Mouse (Mus musculus): ENCODE results near the gene Dync2li1.
A peak's percentile ranks its signal among the peaks of the same experiment; 100 is the strongest.

Dync2li1 gene

GRCm38 (mm10) chr17:84611500-84611899 lies 14.8 kb upstream of the Dync2li1 start:
- DNase-seq (ENCODE audit: low read depth): no peak

DNA sequence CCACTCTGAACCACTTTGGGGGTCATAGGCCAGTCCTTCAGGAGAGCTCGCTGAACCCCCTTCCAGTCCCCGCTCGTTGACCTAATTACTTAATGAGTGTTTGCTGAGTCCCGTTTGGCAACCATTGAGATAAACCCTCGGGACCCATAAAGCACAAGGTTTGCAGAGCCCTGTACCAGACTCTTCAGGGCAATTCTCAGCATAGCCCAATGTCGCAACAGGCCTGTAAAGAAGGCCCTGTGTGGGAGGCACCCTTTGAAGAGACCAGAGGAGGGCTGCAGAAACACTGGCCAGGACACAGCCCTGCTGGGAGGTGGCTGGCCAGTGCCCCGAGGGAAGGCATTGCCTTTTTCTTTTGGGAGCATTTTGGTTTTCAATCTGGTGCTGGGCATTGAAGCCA lies 14.3 kb upstream of the Dync2li1 start:
- DNase-seq (ENCODE audit: low read depth): no peak

DNA sequence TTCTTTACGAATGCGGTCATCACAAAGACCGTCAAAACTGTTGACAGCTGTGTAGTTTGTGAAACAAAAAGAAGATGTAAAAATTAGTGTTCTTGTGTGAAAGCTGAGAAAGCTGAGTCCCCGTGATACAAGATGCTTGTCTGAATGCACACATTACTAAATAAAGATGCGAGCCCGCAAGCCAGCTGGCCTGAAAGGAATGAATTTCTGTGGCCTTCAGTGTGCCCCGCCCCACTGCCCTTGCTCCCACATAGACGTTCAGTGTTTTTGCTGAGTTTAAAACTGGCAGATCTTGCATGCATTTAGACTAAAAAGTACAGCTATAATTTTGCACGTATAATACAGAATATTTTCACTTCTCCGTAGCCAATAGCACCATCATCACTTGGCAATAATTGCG lies 10.5 kb upstream of the Dync2li1 start:
- no peak for DNase-seq (ENCODE audit: low read depth)

DNA sequence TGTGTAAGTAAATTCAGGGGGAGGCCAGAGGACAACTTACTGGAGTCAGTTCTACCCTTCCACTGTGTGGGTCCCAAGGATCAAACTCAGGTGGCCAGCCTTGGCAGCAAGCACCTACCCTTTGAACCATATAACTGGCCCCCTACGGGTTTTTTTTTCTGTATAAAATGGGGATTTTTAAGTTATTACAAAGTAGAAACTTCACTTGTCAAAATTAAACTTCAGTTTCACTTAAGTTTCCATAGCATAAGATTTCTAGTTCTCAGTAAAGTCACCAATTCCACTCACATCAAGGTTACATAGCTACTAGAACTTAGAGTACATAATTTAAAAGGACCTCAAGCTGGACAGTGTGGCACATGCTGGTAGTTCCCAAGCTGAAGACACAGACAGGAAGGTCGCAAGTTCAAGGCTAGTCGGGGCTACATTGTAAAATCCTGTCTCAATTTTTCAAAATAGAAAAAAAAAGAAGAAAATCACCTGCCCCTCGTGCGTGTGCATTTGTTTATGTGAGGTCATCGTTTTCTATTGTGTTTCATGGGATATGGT lies 9.7 kb upstream of the Dync2li1 start:
- no peak for DNase-seq (ENCODE audit: low read depth)

- DNase-seq (ENCODE audit: low read depth): no peak
These were observed 8.3 kb upstream of the Dync2li1 start for GRCm38 (mm10) chr17:84617953-84618352.

DNA sequence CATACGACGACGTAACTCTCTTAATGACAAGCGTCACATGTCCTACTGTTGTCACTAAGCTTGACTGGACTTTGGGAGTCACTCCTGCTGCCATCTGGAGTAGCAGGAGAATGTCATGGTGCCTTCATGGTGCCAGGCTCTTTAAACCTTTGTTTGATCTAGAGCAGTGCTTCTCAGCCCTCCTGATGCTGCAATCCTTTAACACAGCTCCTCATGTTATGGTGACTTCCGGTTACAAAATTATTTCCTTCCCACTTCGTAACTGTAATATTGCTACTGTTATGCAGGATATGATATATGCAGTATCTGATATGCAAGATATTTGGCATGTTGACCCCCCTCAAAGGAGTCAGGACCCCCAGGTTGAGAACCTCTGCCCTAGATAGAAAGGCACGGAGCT lies 7.2 kb upstream of the Dync2li1 start:
- DNase-seq (ENCODE audit: low read depth): no peak

GRCm38 (mm10) chr17:84620076-84620475 lies 6.2 kb upstream of the Dync2li1 start:
- no peak for DNase-seq (ENCODE audit: low read depth)

- no peak for DNase-seq (ENCODE audit: low read depth)
These were observed 5.7 kb upstream of the Dync2li1 start for GRCm38 (mm10) chr17:84620610-84621009.

DNA sequence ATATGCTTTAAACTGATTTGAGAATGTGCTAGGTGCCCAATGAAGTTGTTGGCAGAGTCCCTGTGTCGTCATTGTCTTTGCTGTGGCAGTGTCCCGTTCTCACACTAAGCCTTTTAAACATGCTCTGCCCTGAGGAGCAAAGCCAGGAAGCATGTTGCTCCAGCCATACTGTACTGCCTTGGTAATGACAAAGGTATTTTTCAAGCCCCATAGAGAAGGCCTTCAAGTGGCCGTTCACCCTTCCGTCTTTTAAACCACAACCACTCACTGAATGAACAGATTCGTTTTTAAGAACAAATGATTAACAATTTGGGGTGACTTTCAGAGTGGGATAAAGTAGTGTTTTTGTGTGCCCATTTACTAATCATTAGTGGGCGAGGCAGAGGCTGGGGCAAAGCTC lies 5.1 kb upstream of the Dync2li1 start:
- no peak for DNase-seq (ENCODE audit: low read depth)

GRCm38 (mm10) chr17:84622028-84622427 lies 4.3 kb upstream of the Dync2li1 start:
- no peak for DNase-seq (ENCODE audit: low read depth)

DNA sequence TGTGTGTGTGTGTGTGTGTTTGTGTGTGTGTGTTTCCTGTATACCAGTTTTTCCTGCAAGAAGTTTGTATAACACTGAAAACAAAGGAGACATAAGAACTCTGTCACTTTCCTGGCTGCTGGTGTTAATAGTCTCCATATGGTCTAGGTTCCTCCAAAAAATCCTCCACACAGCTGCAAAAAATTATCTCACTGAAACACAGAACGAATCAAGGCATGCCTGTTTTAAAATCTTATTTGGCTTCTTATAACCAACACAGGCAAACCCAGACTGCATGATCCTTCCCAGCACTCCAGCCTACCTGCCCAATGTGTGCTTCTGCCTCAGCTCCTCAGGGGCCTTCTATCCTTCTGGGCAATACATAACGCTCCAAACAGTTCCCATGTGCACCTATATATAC lies 3.4 kb upstream of the Dync2li1 start:
- no peak for DNase-seq (ENCODE audit: low read depth)

DNA sequence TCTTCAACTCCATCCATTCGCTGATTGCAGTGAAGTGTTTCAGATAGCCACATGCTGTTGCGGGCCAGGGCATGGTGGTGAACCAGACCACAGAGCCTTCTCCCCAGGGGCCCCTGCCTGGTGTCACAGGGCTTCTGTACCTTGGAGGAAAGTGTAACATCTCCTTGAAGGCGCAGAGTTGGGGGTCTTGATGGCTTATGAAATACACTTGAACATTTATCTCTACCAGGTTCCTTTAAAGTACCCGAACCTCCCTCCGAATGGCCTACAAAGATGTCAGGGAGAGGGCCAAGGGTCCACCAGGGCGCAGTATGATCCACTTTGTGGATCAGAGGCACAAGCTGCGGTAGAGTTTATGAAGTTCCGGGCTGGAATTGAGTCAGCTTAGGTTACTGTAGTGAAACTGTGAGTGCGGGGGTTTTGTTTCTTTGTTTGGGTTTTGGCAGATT lies 585 bp downstream of the Dync2li1 start:
- no peak for DNase-seq (ENCODE audit: low read depth)

- DNase-seq (ENCODE audit: low read depth): no peak
These were observed 1.4 kb downstream of the Dync2li1 start for GRCm38 (mm10) chr17:84627721-84628120.

GRCm38 (mm10) chr17:84628611-84629010 lies 2.3 kb downstream of the Dync2li1 start:
- DNase-seq (ENCODE audit: low read depth): no peak

- DNase-seq (ENCODE audit: low read depth): no peak
These were observed 5.5 kb downstream of the Dync2li1 start for GRCm38 (mm10) chr17:84631836-84632235.

- no peak for DNase-seq (ENCODE audit: low read depth)
These were observed 7.1 kb downstream of the Dync2li1 start for GRCm38 (mm10) chr17:84633443-84633842.

DNA sequence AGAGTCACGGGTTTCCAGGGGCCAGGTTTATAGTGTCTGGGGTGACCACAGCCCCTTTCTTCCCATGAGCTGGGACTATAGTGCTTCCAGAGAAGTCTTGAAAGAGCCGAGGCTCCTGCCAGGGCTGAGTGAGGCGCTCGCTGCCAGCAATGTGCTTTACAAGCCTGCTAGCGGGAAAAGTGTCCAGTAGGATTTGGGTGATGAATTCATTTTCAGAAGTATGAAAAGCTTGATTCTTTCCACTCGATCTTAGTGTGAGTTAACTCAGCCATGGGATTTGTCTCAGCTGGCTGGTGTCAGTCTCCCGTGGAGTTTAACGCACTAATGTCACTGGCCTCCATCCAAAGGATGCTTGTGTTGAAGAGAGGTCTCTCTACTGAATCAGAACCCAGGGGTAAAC lies 10.0 kb downstream of the Dync2li1 start:
- DNase-seq (ENCODE audit: low read depth): no peak

DNA sequence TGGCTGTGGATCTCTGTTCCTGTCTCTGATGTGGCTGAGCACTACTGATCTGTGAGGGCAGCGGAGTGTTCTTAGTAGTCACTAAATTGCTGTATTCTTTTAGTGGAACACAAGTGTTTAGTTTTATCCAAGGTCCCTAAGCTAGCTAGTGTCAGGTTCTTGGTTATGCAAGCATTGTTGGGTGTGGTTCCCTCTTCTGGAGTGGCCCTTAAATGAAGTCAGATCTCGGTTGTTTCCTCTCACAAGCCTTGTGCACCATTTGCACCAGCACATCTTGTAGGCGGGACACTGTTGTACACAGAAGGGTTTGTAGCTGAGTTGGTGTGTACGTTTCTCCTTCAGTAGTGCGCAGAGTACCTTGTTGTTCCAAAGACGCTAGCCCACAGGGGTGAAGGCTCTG lies 11.7 kb downstream of the Dync2li1 start:
- DNase-seq (ENCODE audit: low read depth): no peak

- DNase-seq (ENCODE audit: low read depth): no peak
These were observed 13.6 kb downstream of the Dync2li1 start for GRCm38 (mm10) chr17:84639796-84640378.

DNA sequence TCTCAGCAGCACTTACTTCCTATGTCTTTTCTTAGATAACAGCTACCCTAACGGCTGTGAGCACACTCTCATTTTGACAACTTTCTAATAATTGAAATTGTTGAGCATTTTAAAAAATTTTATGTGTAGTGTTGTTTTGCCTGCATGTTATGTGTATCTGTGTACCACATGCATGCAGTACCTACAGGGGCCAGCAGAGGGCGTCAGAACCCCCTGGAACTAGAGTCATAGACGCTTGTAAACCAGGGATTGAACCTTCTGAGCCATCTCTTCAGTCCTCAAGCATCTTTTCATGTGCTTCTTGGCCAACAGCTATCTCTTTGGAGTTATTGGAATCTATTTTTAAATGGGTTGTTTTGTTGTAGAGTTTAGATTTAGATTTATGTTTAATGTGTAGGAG lies 15.6 kb downstream of the Dync2li1 start:
- peak; percentile 28 for DNase-seq (ENCODE audit: low read depth)

DNA sequence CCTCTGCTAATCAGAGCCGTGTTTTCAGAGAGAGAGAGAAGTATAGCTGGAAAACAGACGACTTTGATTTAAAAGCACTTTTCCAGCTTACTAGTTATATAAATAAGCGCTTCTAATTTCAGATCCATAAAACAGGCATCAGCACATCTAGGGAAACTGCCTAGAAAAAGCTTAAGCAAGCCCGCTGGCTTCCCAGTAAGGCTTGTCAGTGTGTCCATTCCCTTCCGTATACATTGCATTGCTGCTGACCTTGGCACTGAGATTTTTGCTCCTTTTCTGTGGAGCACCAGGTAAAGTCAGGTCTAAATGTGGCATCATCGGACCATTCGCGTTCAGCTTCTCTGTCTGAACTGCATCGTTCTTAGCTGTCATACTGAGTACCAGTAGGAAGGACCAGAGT lies 16.0 kb downstream of the Dync2li1 start:
- no peak for DNase-seq (ENCODE audit: low read depth)

- DNase-seq (ENCODE audit: low read depth): peak; percentile 34
These were observed 18.2 kb downstream of the Dync2li1 start for GRCm38 (mm10) chr17:84644292-84645050.

- no peak for DNase-seq (ENCODE audit: low read depth)
These were observed 18.8 kb downstream of the Dync2li1 start for GRCm38 (mm10) chr17:84645119-84645518.

DNA sequence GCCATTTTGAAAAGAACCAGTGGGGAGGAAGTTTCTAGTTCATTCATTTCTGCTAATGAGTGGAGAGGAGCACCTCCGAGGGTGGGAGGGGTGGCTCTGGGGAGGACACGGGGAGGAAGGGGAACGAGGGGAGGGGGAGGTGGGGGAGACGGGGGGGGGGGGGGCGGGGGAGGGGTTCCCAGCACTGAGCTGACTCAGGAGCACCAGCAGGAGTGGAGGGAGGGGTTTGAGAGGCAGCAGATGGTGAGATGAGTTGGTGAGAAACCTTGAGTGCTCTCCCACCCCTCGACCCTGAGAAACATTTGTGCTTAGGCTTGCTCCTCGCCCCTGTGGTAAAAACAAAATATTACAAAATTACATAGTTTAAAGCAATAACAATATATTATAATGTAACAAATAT lies 19.6 kb downstream of the Dync2li1 start:
- no peak for DNase-seq (ENCODE audit: low read depth)

Data from 416B (cell line).